Mouse (Mus musculus) mouse trophoblast stem cell (cell line): ENCODE results near the gene Rpl6.
"Not testable (repeated sequence)": the region's sequence is repeated elsewhere in the genome, so short reads cannot be mapped to it uniquely, and the experiment has no call there.

ENCODE experiments used
- in situ Hi-C, 2 experiments: fragments of 300-500 bp; cut with MseI, MboI; formaldehyde crosslinking; loops; 2 replicates in 1 of 2; 3 replicates in 1 of 2; pipeline ENCODE4 v1.15.1; 2025

Rpl6 gene

GRCm38 (mm10) chr5:121196764-121197163 lies 7.5 kb upstream of the Rpl6 start:
- in situ Hi-C loops = no loop called here

- in situ Hi-C loops = no loop called here
These were observed 6.9 kb upstream of the Rpl6 start for GRCm38 (mm10) chr5:121197337-121197736.

- in situ Hi-C loops = no loop called here
These were observed 5.9 kb upstream of the Rpl6 start for GRCm38 (mm10) chr5:121198376-121198775.

- in situ Hi-C loops = no loop called here
These were observed 2.5 kb upstream of the Rpl6 start for GRCm38 (mm10) chr5:121201739-121202138.

GRCm38 (mm10) chr5:121202467-121202866 lies 1.8 kb upstream of the Rpl6 start:
- in situ Hi-C loops = no loop called here

- in situ Hi-C loops = not testable (repeated sequence)
These were observed 1.4 kb downstream of the Rpl6 start for GRCm38 (mm10) chr5:121205537-121206130.

GRCm38 (mm10) chr5:121206540-121206939 lies 2.3 kb downstream of the Rpl6 start:
- in situ Hi-C loops = no loop called here

GRCm38 (mm10) chr5:121206984-121207383 lies 2.7 kb downstream of the Rpl6 start:
- in situ Hi-C loops = no loop called here

- in situ Hi-C loops = no loop called here
These were observed 5.7 kb downstream of the Rpl6 start for GRCm38 (mm10) chr5:121209755-121210600.

GRCm38 (mm10) chr5:121210601-121210924 lies 6.3 kb downstream of the Rpl6 start:
- in situ Hi-C loops = no loop called here

GRCm38 (mm10) chr5:121212108-121212507 lies 7.8 kb downstream of the Rpl6 start:
- in situ Hi-C loops = no loop called here

GRCm38 (mm10) chr5:121214707-121215106 lies 10.4 kb downstream of the Rpl6 start:
- in situ Hi-C loops = no loop called here

- in situ Hi-C loops = no loop called here
These were observed 11.3 kb downstream of the Rpl6 start for GRCm38 (mm10) chr5:121215380-121216125.

- in situ Hi-C loops = no loop called here
These were observed 11.8 kb downstream of the Rpl6 start for GRCm38 (mm10) chr5:121216126-121216446.

GRCm38 (mm10) chr5:121216584-121217312 lies 12.5 kb downstream of the Rpl6 start:
- in situ Hi-C loops = not testable (repeated sequence)

- in situ Hi-C loops = no loop called here
These were observed 13.0 kb downstream of the Rpl6 start for GRCm38 (mm10) chr5:121217313-121217634.

GRCm38 (mm10) chr5:121219190-121219589 lies 14.9 kb downstream of the Rpl6 start:
- in situ Hi-C loops = no loop called here

GRCm38 (mm10) chr5:121219980-121220731 lies 15.9 kb downstream of the Rpl6 start, which contains the start of gene Hectd4:
Hectd4 (plus strand) TSS chr5:121220219.
- in situ Hi-C loops = no loop called here

GRCm38 (mm10) chr5:121220732-121221301 lies 16.5 kb downstream of the Rpl6 start:
- in situ Hi-C loops = no loop called here

- in situ Hi-C loops = no loop called here
These were observed 17.1 kb downstream of the Rpl6 start for GRCm38 (mm10) chr5:121221328-121221850.

- in situ Hi-C loops = not testable (repeated sequence)
These were observed 19.7 kb downstream of the Rpl6 start for GRCm38 (mm10) chr5:121224020-121224419.
